Mouse (Mus musculus) liver, postnatal 0 days (tissue): ENCODE data around the gene Ppargc1a. TPM values are rescaled to one million over a fixed set of nuclear protein-coding genes. Genes with fewer than 3 reads are reported as not detected.

Source experiments
- ATAC-seq: fragments of 200-750 bp; cut with Nextera tagmentation; 2 replicates; pipeline ENCODE4 v1.8.0; 2017; ENCODE audit warnings: mild to moderate bottlenecking, moderate library complexity
- DNase-seq: peaks from one replicate; pipeline ENCODE4 v3.0.0-alpha.2; 2016
- H3K27ac ChIP-seq: fragments of 300-500 bp; sonication (generic); 2 replicates; pipeline ENCODE4 v1.5.1; 2014; ENCODE audit warnings: antibody characterized with exemption, moderate library complexity, mild to moderate bottlenecking, low read depth
- H3K27me3 ChIP-seq: fragments of 300-500 bp; sonication (generic); 2 replicates; pipeline ENCODE4 v1.6.1; 2014; ENCODE audit warnings: low read length, control low read depth, mixed read lengths; ENCODE audit not compliant: insufficient read depth
- H3K36me3 ChIP-seq: fragments of 300-500 bp; sonication (generic); replicated peaks from 2 replicates; pipeline ENCODE4 v1.6.1; 2014; ENCODE audit warnings: mild to moderate bottlenecking, control low read depth, low read length, moderate library complexity, mixed read lengths; ENCODE audit not compliant: insufficient read depth
- H3K4me1 ChIP-seq: fragments of 300-500 bp; sonication (generic); 2 replicates; pipeline ENCODE4 v1.6.1; 2014; ENCODE audit warnings: antibody characterized with exemption, mild to moderate bottlenecking, control low read depth; ENCODE audit not compliant: insufficient read depth
- H3K4me2 ChIP-seq: fragments of 300-500 bp; sonication (generic); 2 replicates; pipeline ENCODE4 v1.6.1; 2014; ENCODE audit warnings: low read depth, mild to moderate bottlenecking, low read length, moderate library complexity, mixed read lengths
- H3K4me3 ChIP-seq: fragments of 300-500 bp; sonication (generic); 2 replicates; pipeline ENCODE4 v1.5.1; 2014; ENCODE audit warnings: low read depth, low read length
- H3K9ac ChIP-seq: fragments of 300-500 bp; sonication (generic); replicated peaks from 2 replicates; pipeline ENCODE4 v1.6.1; 2014; ENCODE audit warnings: mild to moderate bottlenecking, moderate library complexity
- H3K9me3 ChIP-seq: fragments of 300-500 bp; sonication (generic); 2 replicates; pipeline ENCODE4 v1.6.1; 2016; ENCODE audit warnings: mild to moderate bottlenecking, control low read depth, low read length, mixed read lengths
- CTCF ChIP-seq: sonication (generic); IDR thresholded peaks from 2 replicates; pipeline ENCODE4 v1.5.1; 2016; ENCODE audit warnings: antibody characterized with exemption, low read depth
- EP300 ChIP-seq: IDR thresholded peaks from 2 replicates; pipeline ENCODE4 v1.6.1; 2016; ENCODE audit warnings: antibody characterized with exemption, low read depth, mild to moderate bottlenecking
- WGBS: fragments of 180-500 bp; shearing (Covaris S2); extraction: QIAGEN DNeasy Blood & Tissue Kit; methylation state at CpG from one replicate; pipeline ENCODE4 v1.1.7; 2014; ENCODE audit not compliant: insufficient replicate concordance; 5-methylcytosine and 5-hydroxymethylcytosine counted together
- polyA plus RNA-seq: library from polyadenylated mRNA; unstranded; fragments of >200 nt; fragmentation: Nextera tagmentation; extraction: Ambion mirVana; gene quantifications from 2 replicates; pipeline ENCODE4 v1.2.1, GENCODE M21; 2015

Ppargc1a gene
- polyA plus RNA-seq, 1 experiment from 2014 or later, result 7.1 TPM

- Histone ChIP-seq H3K36me3 (no peaks in the 10 kb centered on the region), H3K27me3 (no peaks in the 10 kb centered on the region), H3K9ac (no peak overlapping the region), H3K4me1 (no peaks in the 10 kb centered on the region), H3K4me3 (no peak overlapping the region), H3K9me3 (no peaks in the 10 kb centered on the region), H3K4me2 (peak overlapping the region; percentile 57), H3K27ac (peak overlapping the region; percentile 70)
- TF ChIP-seq EP300, result no peak
- TF ChIP-seq CTCF, result no peak
- ATAC-seq (peak; percentile 71), DNase-seq (no peak)
- WGBS, result 29% methylated on average over 4 of the region's 4 CpGs
These were observed 9.8 kb downstream of the Ppargc1a start for GRCm38 (mm10) chr5:51557607-51558278.

DNA sequence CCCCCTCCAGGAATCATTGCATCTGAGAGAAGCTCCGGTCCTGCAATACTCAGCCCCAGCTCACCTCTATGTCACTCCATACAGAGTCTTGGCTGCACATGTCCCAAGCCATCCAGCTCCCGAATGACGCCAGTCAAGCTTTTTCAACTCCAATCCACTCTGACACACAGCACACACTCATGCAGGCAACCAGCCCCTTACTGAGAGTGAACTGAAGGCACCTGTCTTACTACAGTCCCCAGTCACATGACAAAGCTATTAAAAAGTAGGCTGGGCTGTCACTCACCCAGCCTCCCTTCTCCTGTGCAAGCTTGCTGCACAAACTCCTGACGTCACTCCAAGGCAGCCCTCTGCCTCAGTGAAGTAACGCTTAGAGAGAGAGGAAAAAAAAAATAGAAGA, 13.9 kb downstream of the Ppargc1a start:
- peak overlapping the region; percentile 66 for H3K9ac ChIP-seq
- TF ChIP-seq CTCF (no peak), EP300 (no peak)
- no peaks in the 10 kb centered on the region for H3K27me3 ChIP-seq
- 12% methylated on average over 5 of the region's 5 CpGs for WGBS
- peak overlapping the region; percentile 64 for H3K4me3 ChIP-seq
- H3K4me2 ChIP-seq, result peak overlapping the region; percentile 63
- H3K36me3 ChIP-seq, result no peaks in the 10 kb centered on the region
- DNase-seq, result peak; percentile 57
- H3K9me3 ChIP-seq, result no peaks in the 10 kb centered on the region
- ATAC-seq, result peak; percentile 78
- H3K4me1 ChIP-seq, result no peaks in the 10 kb centered on the region
- H3K27ac ChIP-seq, result peak overlapping the region; percentile 87

- peak overlapping the region; percentile 66 for H3K9ac ChIP-seq
- no peaks in the 10 kb centered on the region for H3K36me3 ChIP-seq
- TF ChIP-seq CTCF (no peak), EP300 (no peak)
- no peaks in the 10 kb centered on the region for H3K9me3 ChIP-seq
- 7% methylated on average over 5 of the region's 5 CpGs for WGBS
- DNase-seq (no peak), ATAC-seq (no peak)
- H3K27me3 ChIP-seq, result no peaks in the 10 kb centered on the region
- peak overlapping the region; percentile 64 for H3K4me3 ChIP-seq
- no peaks in the 10 kb centered on the region for H3K4me1 ChIP-seq
- H3K27ac ChIP-seq, result peak overlapping the region; percentile 87
- H3K4me2 ChIP-seq, result peak overlapping the region; percentile 63
These were observed 14.3 kb downstream of the Ppargc1a start for GRCm38 (mm10) chr5:51553251-51553650.

GRCm38 (mm10) chr5:51552483-51553091, 14.9 kb downstream of the Ppargc1a start:
- peak overlapping the region; percentile 63 for H3K4me2 ChIP-seq
- H3K9ac ChIP-seq, result peak overlapping the region; percentile 66
- H3K9me3 ChIP-seq, result no peaks in the 10 kb centered on the region
- peak overlapping the region; percentile 87 for H3K27ac ChIP-seq
- DNase-seq, result peak; percentile 66
- peak overlapping the region; percentile 64 for H3K4me3 ChIP-seq
- no peaks in the 10 kb centered on the region for H3K36me3 ChIP-seq
- H3K4me1 ChIP-seq, result no peaks in the 10 kb centered on the region
- no peaks in the 10 kb centered on the region for H3K27me3 ChIP-seq
- ATAC-seq, result peak; percentile 80
- WGBS, result under 1% methylated on average over 24 of the region's 24 CpGs
- no peak for TF ChIP-seq EP300
- TF ChIP-seq CTCF, result no peak

DNA sequence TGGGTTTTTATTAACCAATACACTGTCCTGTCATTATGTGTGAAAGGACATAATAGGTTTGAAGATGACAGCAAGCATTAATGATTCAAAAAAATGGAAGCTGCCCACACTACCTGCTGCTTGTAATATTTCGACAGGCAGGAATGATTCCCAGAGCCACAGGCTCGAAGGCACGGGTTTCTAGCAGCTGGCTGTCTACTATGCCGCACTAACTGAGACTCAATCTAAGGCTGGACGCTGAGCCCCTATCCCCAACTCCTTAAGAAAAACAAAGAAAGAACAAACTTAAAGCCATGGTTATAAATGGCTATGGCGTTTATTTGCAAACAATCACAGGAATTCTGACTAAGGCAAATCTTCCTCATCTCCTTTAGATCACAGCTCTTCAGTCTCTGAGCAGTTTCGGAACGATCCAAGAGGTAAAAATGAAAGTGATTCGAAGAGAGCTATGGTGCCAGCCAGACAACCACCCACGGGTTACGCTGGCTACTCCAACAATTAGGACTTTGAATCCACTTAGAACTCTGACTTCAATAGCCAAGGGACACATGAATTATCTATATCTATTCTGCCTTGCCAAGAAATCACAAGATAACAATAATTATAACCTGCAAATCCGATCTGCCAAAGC, 15.6 kb downstream of the Ppargc1a start:
- ATAC-seq (peak; percentile 33; the same call in 1 of the 2 replicates), DNase-seq (no peak)
- 9% methylated on average over 12 of the region's 12 CpGs for WGBS
- H3K27ac ChIP-seq, result peak overlapping the region; percentile 87
- H3K9ac ChIP-seq, result peak overlapping the region; percentile 66
- H3K9me3 ChIP-seq, result no peaks in the 10 kb centered on the region
- no peaks in the 10 kb centered on the region for H3K36me3 ChIP-seq
- no peak for TF ChIP-seq CTCF
- TF ChIP-seq EP300, result no peak
- peak overlapping the region; percentile 64 for H3K4me3 ChIP-seq
- peak overlapping the region; percentile 63 for H3K4me2 ChIP-seq
- H3K4me1 ChIP-seq, result no peaks in the 10 kb centered on the region
- H3K27me3 ChIP-seq, result no peaks in the 10 kb centered on the region

DNA sequence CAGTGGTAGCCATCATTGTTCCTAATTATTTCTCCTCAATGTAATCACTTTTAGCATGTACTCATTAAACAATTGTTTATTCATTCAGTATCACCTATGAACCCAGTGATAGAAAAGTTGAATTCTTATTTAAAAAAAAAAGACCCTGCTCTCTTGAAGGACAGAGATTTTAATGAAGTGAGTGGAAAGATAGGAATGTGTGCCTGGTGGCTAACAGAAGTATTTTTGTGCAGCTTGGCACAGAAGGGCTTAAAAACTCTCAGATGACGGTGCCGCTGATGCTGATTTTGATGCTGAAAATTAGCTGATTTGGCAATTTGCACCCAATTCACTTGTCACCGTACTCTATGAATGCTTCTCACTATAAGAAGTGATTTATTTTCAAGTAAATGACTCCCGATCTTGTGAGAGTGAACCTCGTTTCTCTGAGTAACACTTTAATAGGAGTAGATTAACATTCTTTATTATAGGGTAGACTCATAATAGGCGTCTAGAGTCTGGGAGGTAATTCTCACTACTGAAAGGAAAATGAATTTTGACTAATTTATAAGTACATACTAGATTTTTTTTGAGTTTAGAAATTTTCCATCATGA, 20.0 kb downstream of the Ppargc1a start:
- no peaks in the 10 kb centered on the region for H3K36me3 ChIP-seq
- H3K4me3 ChIP-seq, result no peak overlapping the region
- H3K27ac ChIP-seq, result no peak overlapping the region
- no peak for ATAC-seq
- TF ChIP-seq EP300 (no peak), CTCF (no peak)
- 77% methylated on average over 6 of the region's 6 CpGs for WGBS
- no peak overlapping the region for H3K4me2 ChIP-seq
- H3K9ac ChIP-seq, result no peak overlapping the region
- H3K4me1 ChIP-seq, result peaks cover 7% of the 10 kb centered on the region; the same call in 1 of the 2 replicates
- no peaks in the 10 kb centered on the region for H3K27me3 ChIP-seq
- no peaks in the 10 kb centered on the region for H3K9me3 ChIP-seq
- no peak for DNase-seq
